Mouse (Mus musculus) hindbrain, postnatal 0 days (tissue): Measurements from ENCODE around the gene BC055324. TPM values are rescaled to one million over a fixed set of nuclear protein-coding genes. Genes with fewer than 3 reads are reported as not detected.

ENCODE experiments used
- ATAC-seq: fragments of 200-750 bp; cut with Nextera tagmentation; 2 replicates; pipeline ENCODE4 v1.8.0; 2017; ENCODE audit warnings: mild to moderate bottlenecking, moderate TSS enrichment, moderate library complexity
- DNase-seq: peaks from one replicate; pipeline ENCODE4 v3.0.0-alpha.2; 2015; ENCODE audit warnings: low spot score
- H3K27ac ChIP-seq: fragments of 300-500 bp; sonication (generic); 2 replicates; pipeline ENCODE4 v1.5.1; 2014; ENCODE audit warnings: mild to moderate bottlenecking
- H3K27me3 ChIP-seq: fragments of 300-500 bp; sonication (generic); 2 replicates; pipeline ENCODE4 v1.6.1; 2014; ENCODE audit warnings: low read length, mixed read lengths; ENCODE audit not compliant: insufficient read depth
- H3K36me3 ChIP-seq: fragments of 300-500 bp; sonication (generic); 2 replicates; pipeline ENCODE4 v1.6.1; 2014; ENCODE audit warnings: low read length, mixed read lengths; ENCODE audit not compliant: insufficient read depth
- H3K4me1 ChIP-seq: fragments of 300-500 bp; sonication (generic); 2 replicates; pipeline ENCODE4 v1.6.1; 2014; ENCODE audit warnings: antibody characterized with exemption, low read length, mixed read lengths; ENCODE audit not compliant: insufficient read depth
- H3K4me2 ChIP-seq: fragments of 300-500 bp; sonication (generic); 2 replicates; pipeline ENCODE4 v1.6.1; 2014; ENCODE audit warnings: low read depth, mild to moderate bottlenecking, low read length, moderate library complexity, mixed read lengths
- H3K4me3 ChIP-seq: fragments of 300-500 bp; sonication (generic); 2 replicates; pipeline ENCODE4 v1.5.1; 2014; ENCODE audit warnings: low read length
- H3K9ac ChIP-seq: fragments of 300-500 bp; sonication (generic); replicated peaks from 2 replicates; pipeline ENCODE4 v1.6.1; 2014; ENCODE audit warnings: mild to moderate bottlenecking, low read length, moderate library complexity, mixed read lengths
- H3K9me3 ChIP-seq: fragments of 300-500 bp; sonication (generic); 2 replicates; pipeline ENCODE4 v1.6.1; 2016; ENCODE audit warnings: low read length, mixed read lengths
- CTCF ChIP-seq: IDR thresholded peaks from 2 replicates; pipeline ENCODE4 v1.5.1; 2016; ENCODE audit warnings: antibody characterized with exemption, control low read depth, low read depth
- WGBS: fragments of 180-500 bp; shearing (Covaris S2); extraction: QIAGEN DNeasy Blood & Tissue Kit; methylation state at CpG from one replicate; pipeline ENCODE4 v1.1.7; 2014; 5-methylcytosine and 5-hydroxymethylcytosine counted together
- polyA plus RNA-seq: library from polyadenylated mRNA; unstranded; fragments of >200 nt; fragmentation: Nextera tagmentation; extraction: Ambion mirVana; gene quantifications from 2 replicates; pipeline ENCODE4 v1.2.1, GENCODE M21; 2015
- total RNA-seq: library from RNA; depleted of rRNA; stranded (reverse); fragments of >200 nt; gene quantifications from 2 replicates; pipeline ENCODE4 v1.2.3, GENCODE M21; 2014; rRNA removed

Gene BC055324
- total and polyA plus RNA-seq, 2 experiments from 2014 or later: 2.2 to 6.5 TPM

- no peak overlapping the region for H3K27ac ChIP-seq
Measured at GRCm38 (mm10) chr1:163907007-163907811, 87.4 kb downstream of the BC055324 start.

DNA sequence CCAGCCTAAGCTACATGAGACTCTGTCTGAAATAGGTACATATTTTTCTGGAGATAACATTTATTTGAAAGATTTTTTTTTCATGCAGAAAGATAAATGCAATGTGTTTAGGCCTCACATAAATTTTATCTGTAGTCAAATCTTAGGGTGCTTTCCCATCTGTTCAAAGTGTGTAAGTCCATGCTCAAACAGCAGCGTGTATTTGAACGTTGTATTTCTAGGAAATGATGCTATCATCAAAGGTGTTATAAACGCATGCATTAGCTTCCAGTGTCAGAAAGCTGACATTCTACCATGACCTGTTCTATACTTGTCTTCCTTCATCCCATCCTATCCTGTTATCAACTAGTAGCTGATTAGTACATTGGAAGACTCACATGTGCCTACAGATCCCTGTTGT is 91.2 kb downstream of the BC055324 start:
- no peak for TF ChIP-seq CTCF
- WGBS: 98% methylated on average over 3 of the region's 3 CpGs
- DNase-seq (no peak), ATAC-seq (no peak)
- H3K9me3 ChIP-seq: no peaks in the 10 kb centered on the region
- no peak overlapping the region for H3K4me2 ChIP-seq
- H3K4me3 ChIP-seq: no peak overlapping the region
- 0 out of 2 replicates have a peak, but pooled peaks cover 3% of the 10 kb centered on the region for H3K36me3 ChIP-seq
- H3K27me3 ChIP-seq: no peaks in the 10 kb centered on the region
- no peaks in the 10 kb centered on the region for H3K4me1 ChIP-seq
- H3K27ac ChIP-seq: no peak overlapping the region
- H3K9ac ChIP-seq: no peak overlapping the region

More at GRCm38 (mm10) chr1:163907007-163907811, 87.4 kb downstream of the BC055324 start:
- DNase-seq (no peak), ATAC-seq (no peak)
- 83% methylated on average over 4 of the region's 4 CpGs for WGBS
- Histone ChIP-seq H3K9ac (no peak overlapping the region), H3K27me3 (no peaks in the 10 kb centered on the region), H3K4me3 (no peak overlapping the region), H3K4me2 (no peak overlapping the region), H3K9me3 (no peaks in the 10 kb centered on the region), H3K36me3 (0 out of 2 replicates have a peak, but pooled peaks cover 2% of the 10 kb centered on the region), H3K4me1 (no peaks in the 10 kb centered on the region)
- TF ChIP-seq CTCF: no peak

GRCm38 (mm10) chr1:163900168-163900567 is 94.4 kb downstream of the BC055324 start:
- ATAC-seq (no peak), DNase-seq (no peak)
- Histone ChIP-seq H3K9ac (no peak overlapping the region), H3K4me3 (no peak overlapping the region), H3K27me3 (no peaks in the 10 kb centered on the region), H3K4me1 (no peaks in the 10 kb centered on the region), H3K9me3 (no peaks in the 10 kb centered on the region), H3K36me3 (0 out of 2 replicates have a peak, but pooled peaks cover 3% of the 10 kb centered on the region), H3K4me2 (no peak overlapping the region), H3K27ac (no peak overlapping the region)
- no peak for TF ChIP-seq CTCF
- 93% methylated on average over 2 of the region's 2 CpGs for WGBS

DNA sequence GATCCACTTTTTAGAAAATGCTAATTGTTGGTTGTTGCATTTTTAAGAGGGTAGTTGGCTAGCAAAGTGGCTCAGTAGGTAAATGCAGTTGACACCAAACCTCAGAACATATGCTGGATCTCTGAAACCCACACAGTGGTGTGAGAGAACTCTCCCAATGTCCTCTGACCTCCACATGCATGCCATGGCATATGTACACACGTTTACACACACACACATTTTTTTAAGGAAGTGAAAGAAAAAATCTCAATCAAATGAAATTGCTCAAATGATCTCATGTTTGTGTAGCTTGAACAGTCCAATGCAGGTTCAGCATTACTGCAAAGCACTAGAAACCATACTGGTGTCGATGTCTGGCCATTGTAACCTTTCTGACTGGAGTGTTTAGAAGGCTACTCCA is 95.0 kb downstream of the BC055324 start:
- Histone ChIP-seq H3K4me2 (no peak overlapping the region), H3K9me3 (no peaks in the 10 kb centered on the region), H3K27ac (no peak overlapping the region), H3K9ac (no peak overlapping the region), H3K27me3 (no peaks in the 10 kb centered on the region), H3K4me3 (no peak overlapping the region), H3K4me1 (no peaks in the 10 kb centered on the region), H3K36me3 (0 out of 2 replicates have a peak, but pooled peaks cover 3% of the 10 kb centered on the region)
- TF ChIP-seq CTCF: no peak
- 94% methylated on average over 2 of the region's 2 CpGs for WGBS
- DNase-seq (no peak), ATAC-seq (no peak)

DNA sequence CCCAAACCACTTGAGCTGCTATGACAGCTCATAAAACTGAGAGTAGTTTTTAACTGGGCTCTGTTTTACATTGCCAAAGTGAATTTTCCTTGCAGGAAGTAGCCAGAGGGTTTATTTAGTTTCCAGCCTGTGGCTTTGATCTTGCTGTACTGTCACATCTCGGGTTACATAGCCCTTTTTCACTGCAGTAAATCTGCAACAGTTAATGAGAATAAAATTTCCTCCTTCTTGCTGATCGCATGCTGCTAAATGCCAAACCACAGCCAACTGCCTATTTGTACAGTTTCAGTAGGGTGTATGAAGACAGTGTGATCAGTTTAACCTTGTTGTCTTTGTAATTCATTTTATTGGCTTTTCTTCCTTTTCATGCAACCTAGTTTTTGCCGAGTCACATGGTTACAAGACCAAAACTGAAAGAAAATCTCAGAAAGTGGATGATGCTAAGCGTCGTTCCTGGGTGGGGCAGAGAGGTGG is 96.3 kb downstream of the BC055324 start:
- H3K36me3 ChIP-seq: 0 out of 2 replicates have a peak, but pooled peaks cover 3% of the 10 kb centered on the region
- DNase-seq (no peak), ATAC-seq (no peak)
- no peaks in the 10 kb centered on the region for H3K4me1 ChIP-seq
- 73% methylated on average over 5 of the region's 5 CpGs for WGBS
- TF ChIP-seq CTCF: no peak
- H3K4me2 ChIP-seq: no peak overlapping the region
- H3K27ac ChIP-seq: no peak overlapping the region
- no peak overlapping the region for H3K9ac ChIP-seq
- H3K4me3 ChIP-seq: no peak overlapping the region
- no peaks in the 10 kb centered on the region for H3K27me3 ChIP-seq
- no peaks in the 10 kb centered on the region for H3K9me3 ChIP-seq

Other genes starting within 250 kb of the BC055324 start
- 110 and 122 TPM in 2 replicates for gene Kifap3, start 215.2 kb downstream of the BC055324 start, total RNA-seq
- gene Kifap3, start 215.2 kb downstream of the BC055324 start, polyA plus RNA-seq: 123 and 125 TPM in 2 replicates
- gene Scyl3, start 65.7 kb downstream of the BC055324 start, total RNA-seq: 15.2 and 15.3 TPM in 2 replicates
- 11.6 and 14.2 TPM in 2 replicates for gene Scyl3, start 65.7 kb downstream of the BC055324 start, polyA plus RNA-seq
- gene Mettl18, start 93 bp upstream of the BC055324 start, total RNA-seq: 2.2 and 2.9 TPM in 2 replicates
- 6.3 and 6.9 TPM in 2 replicates for gene Mettl18, start 93 bp upstream of the BC055324 start, polyA plus RNA-seq
- gene Sele, start 53.4 kb upstream of the BC055324 start, total RNA-seq: not detected in 2 replicates
- gene Sele, start 53.4 kb upstream of the BC055324 start, polyA plus RNA-seq: not detected in 2 replicates
- 0.05 and 0.58 TPM in 2 replicates for gene Sell, start 67.2 kb upstream of the BC055324 start, total RNA-seq
- gene Sell, start 67.2 kb upstream of the BC055324 start, polyA plus RNA-seq: 0.13 TPM in 1 of 2 replicates, not detected in the other
- not detected in 2 replicates for gene Selp, start 120.5 kb upstream of the BC055324 start, total RNA-seq
- gene Selp, start 120.5 kb upstream of the BC055324 start, polyA plus RNA-seq: 0.18 TPM in 1 of 2 replicates, not detected in the other
- gene F5, start 157.0 kb upstream of the BC055324 start, total RNA-seq: 0.26 and 0.40 TPM in 2 replicates
- gene F5, start 157.0 kb upstream of the BC055324 start, polyA plus RNA-seq: 0.09 and 0.14 TPM in 2 replicates